Mouse (Mus musculus) gastrocnemius, postnatal 25 days (tissue): ENCODE measurements around the gene Gnptg. TPM values are rescaled to one million over a fixed set of nuclear protein-coding genes. Genes with fewer than 3 reads are reported as not detected.
A peak's percentile ranks its signal among the peaks of the same experiment; 100 is the strongest.
"Not testable (repeated sequence)": the region's sequence is repeated elsewhere in the genome, so short reads cannot be mapped to it uniquely, and the experiment has no call there.

Experiments used
- DNase-seq: peaks from one replicate; pipeline ENCODE4 v3.0.0; 2022
- total RNA-seq, 2 experiments: library from RNA; stranded (reverse); gene quantifications; 1 replicate in 1 of 2; 2 replicates in 1 of 2; pipeline ENCODE4 v1.2.3; 2021

The Gnptg gene
- total RNA-seq, 2 experiments from 2014 or later = 12.9 to 15.9 TPM

GRCm38 (mm10) chr17:25244239-25244638 is 4.3 kb upstream of the Gnptg start:
- DNase-seq = no peak

- no peak for DNase-seq
These were observed 3.3 kb upstream of the Gnptg start for GRCm38 (mm10) chr17:25243131-25243780.

DNA sequence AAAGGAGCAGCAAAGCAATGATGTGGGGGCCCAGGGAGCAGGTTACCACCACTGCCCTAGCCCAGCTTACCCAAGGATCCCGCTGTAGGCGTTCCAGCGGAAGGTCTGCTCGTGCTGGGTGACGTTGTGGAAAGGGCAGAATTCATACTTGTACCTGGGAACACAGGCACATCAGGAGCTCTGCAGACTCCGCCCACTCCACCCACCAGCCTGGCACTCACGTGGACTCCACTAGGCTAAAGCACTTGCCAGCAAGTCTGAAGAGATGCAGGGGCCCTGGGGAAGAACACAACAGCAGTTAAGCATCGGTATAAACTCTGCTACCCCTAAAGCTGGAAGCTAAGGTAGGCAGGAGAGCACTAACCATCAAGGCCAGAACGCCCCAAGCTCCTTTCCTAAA is 4.3 kb downstream of the Gnptg start:
- DNase-seq = no peak

DNA sequence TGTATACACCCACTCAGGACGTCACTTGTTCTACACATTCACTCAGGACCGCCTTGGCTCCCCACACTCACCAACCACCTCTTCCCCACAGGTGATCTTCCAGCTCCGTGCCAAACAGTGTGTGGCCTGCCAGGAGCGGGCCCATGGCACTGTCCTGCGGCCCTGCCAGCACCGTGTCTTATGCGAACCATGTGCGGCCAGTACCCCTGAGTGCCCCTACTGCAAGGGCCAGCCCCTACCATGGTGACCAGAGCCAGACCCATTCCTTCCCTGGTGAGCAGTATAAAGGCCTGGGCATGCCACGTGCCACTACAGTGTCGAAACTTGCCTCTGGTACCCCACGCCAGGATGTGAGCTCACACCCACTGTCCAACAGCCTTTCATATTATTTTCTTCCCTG is 8.3 kb downstream of the Gnptg start:
- DNase-seq = not testable (repeated sequence)

DNA sequence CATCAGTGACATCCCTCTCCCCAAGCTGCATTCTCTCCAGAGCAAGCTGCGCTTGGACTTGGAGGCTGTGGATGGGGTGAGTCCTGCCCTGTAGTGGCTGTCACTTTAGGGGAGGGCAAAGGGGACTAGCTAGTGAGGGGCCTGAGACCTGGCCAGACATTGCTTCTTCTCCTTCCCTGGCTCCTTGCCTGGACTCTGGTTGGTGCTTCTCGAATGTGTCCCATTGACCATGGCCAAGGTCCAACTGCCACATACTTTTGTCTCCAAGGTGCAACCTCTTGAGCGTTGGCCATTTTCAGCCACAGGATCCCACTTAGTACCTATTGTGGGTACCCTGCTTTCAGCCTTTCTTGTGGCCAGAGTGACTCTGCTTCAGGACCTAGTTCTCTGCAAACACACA is 9.2 kb downstream of the Gnptg start:
- DNase-seq = no peak

DNA sequence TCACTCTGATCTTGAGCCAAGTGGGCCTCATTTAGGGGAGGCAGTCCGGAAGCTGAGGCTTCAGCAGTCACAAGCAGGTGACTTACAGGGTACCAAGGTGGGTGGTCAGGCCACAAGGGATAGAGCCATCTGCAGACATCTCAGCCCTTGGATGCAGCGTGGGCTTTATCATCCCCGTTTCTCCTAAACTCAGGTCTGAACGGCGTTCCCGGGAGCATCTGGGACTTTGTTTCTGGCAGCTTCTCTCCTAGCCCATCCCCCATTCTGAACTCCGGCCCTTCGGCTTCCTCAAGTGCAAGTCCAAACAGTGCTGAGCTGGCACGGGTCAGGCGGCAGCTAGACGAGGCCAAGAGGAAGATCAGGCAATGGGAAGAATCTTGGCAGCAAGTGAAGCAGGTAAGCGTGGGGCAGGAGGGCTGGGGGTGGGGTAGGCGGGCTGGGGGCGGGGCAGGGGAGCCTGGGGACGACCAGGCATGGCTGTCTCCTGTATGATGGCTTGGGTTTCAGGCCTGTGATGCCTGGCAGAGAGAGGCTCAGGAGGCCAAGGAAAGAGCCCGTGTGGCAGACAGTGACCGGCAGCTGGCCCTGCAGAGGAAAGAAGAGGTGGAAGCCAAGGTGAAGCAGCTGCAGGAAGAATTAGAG is 9.8 kb downstream of the Gnptg start:
- DNase-seq = not testable (repeated sequence)

GRCm38 (mm10) chr17:25227991-25228390 is 11.9 kb downstream of the Gnptg start:
- DNase-seq = no peak

- no peak for DNase-seq
These were observed 14.3 kb downstream of the Gnptg start for GRCm38 (mm10) chr17:25225659-25226058.

- DNase-seq = no peak
These were observed 15.2 kb downstream of the Gnptg start for GRCm38 (mm10) chr17:25224586-25225222.

GRCm38 (mm10) chr17:25222951-25223601 is 16.8 kb downstream of the Gnptg start:
- no peak for DNase-seq

GRCm38 (mm10) chr17:25222504-25222940 is 17.4 kb downstream of the Gnptg start:
- DNase-seq = not testable (repeated sequence)

- no peak for DNase-seq
These were observed 18.0 kb downstream of the Gnptg start for GRCm38 (mm10) chr17:25221821-25222503.

DNA sequence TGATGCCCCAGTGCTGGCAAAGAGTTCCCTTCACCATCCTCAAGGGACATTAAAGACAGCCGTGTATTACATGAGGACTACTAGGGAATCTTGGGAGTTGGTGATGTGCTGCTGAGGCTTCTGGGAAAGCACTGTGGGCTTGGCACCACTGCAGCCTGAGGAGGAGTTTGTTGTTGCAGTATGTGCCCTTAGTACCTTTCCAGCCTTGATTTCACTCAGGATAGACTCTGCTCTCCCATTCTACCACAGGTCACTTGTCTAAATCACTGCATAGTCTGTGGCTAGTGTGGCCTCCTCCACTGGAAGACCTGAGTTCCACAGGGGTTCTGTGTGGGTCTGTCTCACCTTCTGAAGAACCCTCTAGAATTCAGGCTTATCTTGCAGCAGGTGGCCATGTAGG is 19.2 kb downstream of the Gnptg start:
- DNase-seq = no peak

DNA sequence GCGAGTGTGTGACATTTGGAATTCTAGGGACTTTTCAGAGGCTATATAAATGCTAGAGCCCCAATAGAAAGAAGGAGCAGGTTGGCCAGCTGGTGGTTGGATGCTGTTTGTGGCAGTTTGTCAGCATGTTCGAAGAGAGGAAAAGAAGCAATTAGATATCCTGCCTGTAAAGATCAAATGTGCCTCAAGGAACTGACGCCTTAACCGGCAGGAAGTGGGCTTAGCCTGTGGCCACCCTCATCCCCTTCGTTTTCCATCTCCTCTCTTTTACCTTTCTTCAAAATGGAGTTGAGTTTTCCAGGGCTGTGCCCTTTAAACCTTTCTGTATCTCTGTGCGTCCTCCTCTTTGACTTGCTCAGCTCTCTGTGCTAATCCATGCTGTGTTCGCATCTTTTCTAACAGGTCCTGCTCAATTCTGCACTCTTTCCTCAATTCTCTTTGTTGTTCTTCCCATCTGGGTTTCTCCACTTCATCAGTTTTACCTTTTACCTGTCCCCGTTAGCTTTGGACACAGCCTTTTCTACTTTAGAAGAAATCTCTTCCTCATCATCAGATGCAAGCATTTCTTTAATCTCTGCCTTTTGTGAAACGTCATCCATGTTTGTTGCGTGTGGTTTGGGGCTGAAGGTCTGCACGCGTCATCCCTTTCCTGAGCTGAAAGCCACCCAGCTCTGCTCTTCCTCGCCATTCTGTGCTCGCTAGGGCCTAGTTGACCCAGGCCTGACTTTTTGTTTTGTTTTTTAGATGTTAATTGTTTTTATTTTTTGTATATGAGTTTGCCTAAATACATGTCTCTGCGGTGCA is 20.2 kb downstream of the Gnptg start:
- no peak for DNase-seq

DNA sequence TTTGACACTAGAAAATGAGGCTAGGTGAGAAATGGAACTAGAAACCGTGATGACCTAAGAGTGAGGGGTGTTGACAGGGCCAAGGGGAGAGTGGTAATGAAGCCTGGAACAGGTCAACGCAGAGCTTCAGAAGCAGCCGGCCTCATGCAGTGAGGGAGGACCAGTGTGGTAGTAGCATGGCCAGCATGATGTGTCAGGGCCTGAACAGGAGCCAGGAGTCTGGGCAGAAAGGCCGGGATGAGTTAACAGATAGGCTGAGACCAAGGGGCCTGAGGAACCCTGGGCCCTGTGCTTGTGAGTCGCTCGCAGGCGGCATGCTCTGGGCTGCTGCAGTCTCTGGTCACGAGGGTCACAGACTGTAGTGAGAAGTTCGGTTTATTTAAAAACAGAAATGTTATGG is 21.0 kb downstream of the Gnptg start:
- DNase-seq = no peak

DNA sequence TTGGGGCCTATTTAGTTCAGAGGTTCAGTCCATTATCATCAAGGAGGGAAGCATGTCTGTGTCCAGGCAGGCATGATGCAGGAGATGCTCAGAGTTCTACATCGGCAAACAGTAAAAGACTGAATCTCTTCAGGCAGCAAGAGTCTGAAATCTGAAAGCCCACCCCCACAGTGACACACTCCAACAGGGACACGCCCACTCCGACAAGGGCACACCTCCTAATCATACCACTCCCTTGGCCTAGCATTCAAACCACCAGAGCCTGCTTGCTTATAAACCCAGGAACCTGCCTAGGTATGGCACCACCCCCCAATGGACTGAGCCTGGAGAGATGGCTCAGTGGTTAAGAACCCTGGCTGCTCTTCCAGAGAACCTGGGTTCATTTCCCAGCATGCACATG is 24.5 kb downstream of the Gnptg start:
- DNase-seq = no peak

DNA sequence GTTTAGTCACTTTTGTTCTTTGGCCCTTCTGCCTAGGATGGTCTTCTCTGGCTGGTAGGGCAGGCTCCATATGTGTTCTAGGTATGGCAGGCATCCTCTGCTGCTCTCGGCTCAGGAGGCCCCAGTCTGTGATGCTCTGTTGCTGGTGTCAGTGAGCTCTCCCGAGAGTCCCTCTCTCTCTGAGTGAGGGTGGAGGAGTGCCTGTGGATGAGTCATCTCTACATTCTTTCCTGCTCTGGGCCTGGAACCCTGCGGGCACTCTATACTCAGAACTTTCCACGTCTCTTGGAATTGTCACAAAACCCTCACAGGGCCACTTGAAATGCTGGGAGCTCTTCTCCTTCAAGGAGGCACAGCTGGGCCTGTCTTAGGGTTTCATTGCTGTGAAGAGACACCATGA is 28.2 kb downstream of the Gnptg start:
- DNase-seq = no peak

DNA sequence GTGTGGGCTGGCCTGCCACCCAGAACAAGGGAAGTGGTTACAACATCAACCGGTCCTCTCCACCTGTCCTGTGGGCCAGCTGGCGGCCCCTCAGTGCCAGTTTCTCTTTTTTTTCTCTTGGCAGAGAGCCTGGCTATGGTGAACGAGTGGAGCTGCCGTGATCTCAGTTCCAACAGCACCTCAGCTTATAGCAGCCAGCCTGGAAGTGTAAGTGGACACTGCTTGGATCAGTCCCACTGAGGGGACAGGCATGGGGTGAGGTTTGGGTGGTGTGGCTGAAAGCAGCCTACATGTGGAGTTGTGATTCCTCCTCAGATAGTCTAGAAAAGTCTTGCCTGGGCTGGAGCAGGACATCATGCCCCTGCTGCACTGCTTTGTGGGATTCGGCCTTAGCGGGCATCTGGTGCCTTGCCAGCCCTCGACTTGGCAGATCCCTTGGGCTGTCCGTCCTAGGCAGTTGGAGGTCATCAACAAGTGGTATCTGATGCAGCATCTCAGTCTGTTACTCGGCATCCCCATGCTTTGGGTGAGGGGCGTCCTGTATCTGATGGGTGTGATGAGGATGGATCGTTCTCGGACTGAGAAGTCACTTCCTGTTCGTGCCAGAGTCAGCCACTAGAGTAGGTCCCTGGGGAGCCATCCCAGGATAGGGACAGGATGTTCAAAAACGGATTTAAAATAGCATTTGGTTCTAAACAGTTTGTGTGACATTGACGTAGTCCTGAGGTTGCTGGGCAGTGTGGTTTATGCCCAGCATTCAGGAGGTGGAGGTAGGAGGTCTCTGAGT is 29.1 kb downstream of the Gnptg start:
- DNase-seq = peak; percentile 60

GRCm38 (mm10) chr17:25210006-25210405 is 29.9 kb downstream of the Gnptg start:
- no peak for DNase-seq

DNA sequence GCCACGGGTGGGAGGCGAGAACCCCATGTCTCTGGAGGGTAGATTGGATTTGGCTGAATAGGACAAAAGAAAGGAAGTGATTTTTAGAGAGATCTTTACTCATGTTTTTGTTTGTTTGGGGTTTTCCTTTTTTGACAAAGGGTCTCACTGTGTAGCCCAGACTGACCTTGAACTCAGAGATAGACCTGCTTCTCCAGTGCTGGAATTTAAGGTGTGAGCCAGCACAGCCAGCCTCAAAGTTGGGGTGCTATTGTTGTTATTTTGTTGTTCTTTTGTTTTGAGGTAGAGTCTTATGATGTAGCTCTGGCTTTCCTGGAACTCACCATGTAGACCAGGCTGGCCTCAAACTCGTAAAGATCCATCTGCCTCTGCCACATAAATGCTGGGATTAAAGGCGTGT is 37.5 kb downstream of the Gnptg start:
- DNase-seq = no peak

GRCm38 (mm10) chr17:25189091-25189490 is 50.8 kb downstream of the Gnptg start:
- DNase-seq = no peak
